Comparison of ENCODE assay signal across 7 mouse cellular contexts in genomic region chr9:95510693-95511404, GRCm38 (mm10). TPM values are rescaled to one million over a fixed set of nuclear protein-coding genes. Genes with fewer than 3 reads are reported as not detected.
A peak's percentile ranks its signal among the peaks of the same experiment; 100 is the strongest.
DNase-seq lines count a peak whose midpoint lies in the region; ATAC-seq lines count a peak whose summit lies in the region.

No protein-coding gene starts in this region.

- H3K36me3 ChIP-seq in lung, embryonic 16.5 days (ENCODE audit: control insufficient read depth, insufficient read depth, low read length) = peaks cover 2% of the 10 kb centered on the region; the same call in 1 of the 2 replicates
- H3K36me3 ChIP-seq in forebrain, embryonic 15.5 days = peaks cover 3% of the 10 kb centered on the region; the same call in 1 of the 2 replicates
- no peaks in the 10 kb centered on the region for H3K36me3 ChIP-seq in liver, embryonic 16.5 days (ENCODE audit: control insufficient read depth, insufficient read depth)

- peak; percentile 13 for ATAC-seq in lung, embryonic 16.5 days (ENCODE audit: low read depth)
- peak; percentile 35 for ATAC-seq in forebrain, embryonic 15.5 days (replicated peaks)
- ATAC-seq in liver, embryonic 16.5 days (ENCODE audit: low read depth) = peak; percentile 3

- H3K9ac ChIP-seq in lung, embryonic 16.5 days (ENCODE audit: low read length) = peak overlapping the region; percentile 92
- H3K9ac ChIP-seq in forebrain, embryonic 15.5 days (replicated peaks) = peak overlapping the region; percentile 76
- H3K9ac ChIP-seq in liver, embryonic 16.5 days (ENCODE audit: low read depth, low read length) = peak overlapping the region; percentile 96

- no peak for DNase-seq in lung, postnatal 4 days
- peak; percentile 5 to 12 for DNase-seq in adrenal gland, postnatal 36 days
- no peak for DNase-seq in frontal cortex, postnatal 14 days (ENCODE audit: low spot score in 2 of 2)
- DNase-seq in frontal cortex, postnatal 10 days (ENCODE audit: low spot score in 2 of 2) = no peak

- 3% methylated on average over 21 of the region's 21 CpGs for WGBS in lung, embryonic 16.5 days
- 8% methylated on average over 21 of the region's 21 CpGs for WGBS in forebrain, embryonic 15.5 days
- 1% methylated on average over 21 of the region's 21 CpGs for WGBS in liver, embryonic 16.5 days (ENCODE audit: insufficient replicate concordance)

- no peak overlapping the region for H3K27ac ChIP-seq in lung, embryonic 16.5 days (ENCODE audit: low read length)
- no peak overlapping the region for H3K27ac ChIP-seq in forebrain, embryonic 15.5 days (replicated peaks)
- peak overlapping the region; percentile 93 for H3K27ac ChIP-seq in liver, embryonic 16.5 days (ENCODE audit: low read length)

- peak overlapping the region; percentile 80 for H3K4me3 ChIP-seq in lung, embryonic 16.5 days (ENCODE audit: low read length)
- H3K4me3 ChIP-seq in forebrain, embryonic 15.5 days = peak overlapping the region; percentile 90
- peak overlapping the region; percentile 96 for H3K4me3 ChIP-seq in liver, embryonic 16.5 days (ENCODE audit: low read depth, low read length)

- peaks cover 10% of the 10 kb centered on the region for H3K4me1 ChIP-seq in lung, embryonic 16.5 days (replicated peaks; ENCODE audit: control insufficient read depth, insufficient read depth, low read length)
- peaks cover 26% of the 10 kb centered on the region for H3K4me1 ChIP-seq in forebrain, embryonic 15.5 days
- H3K4me1 ChIP-seq in liver, embryonic 16.5 days (ENCODE audit: control insufficient read depth, low read depth, low read length) = peaks cover 11% of the 10 kb centered on the region

- H3K9me3 ChIP-seq in lung, embryonic 16.5 days (ENCODE audit: control insufficient read depth, low read length) = no peaks in the 10 kb centered on the region
- no peaks in the 10 kb centered on the region for H3K9me3 ChIP-seq in forebrain, embryonic 15.5 days
- H3K9me3 ChIP-seq in liver, embryonic 16.5 days (replicated peaks; ENCODE audit: control insufficient read depth, low read length) = no peaks in the 10 kb centered on the region

- H3K27me3 ChIP-seq in lung, embryonic 16.5 days (ENCODE audit: control insufficient read depth, insufficient read depth, low read depth, low read length) = no peaks in the 10 kb centered on the region
- no peaks in the 10 kb centered on the region for H3K27me3 ChIP-seq in forebrain, embryonic 15.5 days
- no peaks in the 10 kb centered on the region for H3K27me3 ChIP-seq in liver, embryonic 16.5 days (ENCODE audit: control insufficient read depth, insufficient read depth, low read depth, low read length)

- H3K4me2 ChIP-seq in lung, embryonic 16.5 days (ENCODE audit: low read depth, low read length) = peak overlapping the region; percentile 86
- H3K4me2 ChIP-seq in forebrain, embryonic 15.5 days (replicated peaks) = peak overlapping the region; percentile 97
- peak overlapping the region; percentile 96 for H3K4me2 ChIP-seq in liver, embryonic 16.5 days (ENCODE audit: low read depth, low read length)

RNA-seq across cellular contexts. Expression of gene U2surp, which starts 0.9 kb away (rescaled TPM):
- 114 and 135 TPM in 2 replicates for polyA plus RNA-seq in lung, embryonic 16.5 days (2015; fragmentation: Nextera tagmentation; extraction: Ambion mirVana)
- 10 to 100 TPM; 54.8 to 57.3 TPM for total RNA-seq in adrenal gland, postnatal 36 days (2021)
- polyA plus RNA-seq in forebrain, embryonic 15.5 days (2015; fragmentation: Nextera tagmentation; extraction: Ambion mirVana) = 154 and 162 TPM in 2 replicates
- 48.7 and 50.4 TPM in 2 replicates for polyA plus RNA-seq in liver, embryonic 16.5 days (2015; fragmentation: Nextera tagmentation; extraction: Ambion mirVana)

RNA-seq across cellular contexts. Expression of gene Paqr9, which starts 48.6 kb away (rescaled TPM):
- polyA plus RNA-seq in lung, embryonic 16.5 days (2015; fragmentation: Nextera tagmentation; extraction: Ambion mirVana) = 0.03 and 0.09 TPM in 2 replicates
- total RNA-seq in adrenal gland, postnatal 36 days (2021) = 1 to 10 TPM; 6.1 to 6.9 TPM
- 2.9 and 3.2 TPM in 2 replicates for polyA plus RNA-seq in forebrain, embryonic 15.5 days (2015; fragmentation: Nextera tagmentation; extraction: Ambion mirVana)
- 5.8 and 6.7 TPM in 2 replicates for polyA plus RNA-seq in liver, embryonic 16.5 days (2015; fragmentation: Nextera tagmentation; extraction: Ambion mirVana)

Comparison
In these comparisons a context has a peak if more than half of its experiments do, and no peak if none do; other contexts are left out.
1. DNase-seq: peak in adrenal gland, postnatal 36 days (2 of 2); none in lung, postnatal 4 days (0 of 2), frontal cortex, postnatal 14 days (0 of 2) and frontal cortex, postnatal 10 days (0 of 2).
2. Peak in every context shown above with its lines, with median percentiles within 50 percentile points of each other: ATAC-seq, H3K4me2 ChIP-seq, H3K4me3 ChIP-seq and H3K9ac ChIP-seq.